Mouse (Mus musculus) layer of hippocampus, adult 9-10 months (tissue): ENCODE measurements around the gene Vsig10.

ENCODE experiments used
- DNase-seq: peaks from one replicate; pipeline ENCODE4 v3.0.0; 2022; ENCODE audit warnings: low spot score

Vsig10 gene

DNA sequence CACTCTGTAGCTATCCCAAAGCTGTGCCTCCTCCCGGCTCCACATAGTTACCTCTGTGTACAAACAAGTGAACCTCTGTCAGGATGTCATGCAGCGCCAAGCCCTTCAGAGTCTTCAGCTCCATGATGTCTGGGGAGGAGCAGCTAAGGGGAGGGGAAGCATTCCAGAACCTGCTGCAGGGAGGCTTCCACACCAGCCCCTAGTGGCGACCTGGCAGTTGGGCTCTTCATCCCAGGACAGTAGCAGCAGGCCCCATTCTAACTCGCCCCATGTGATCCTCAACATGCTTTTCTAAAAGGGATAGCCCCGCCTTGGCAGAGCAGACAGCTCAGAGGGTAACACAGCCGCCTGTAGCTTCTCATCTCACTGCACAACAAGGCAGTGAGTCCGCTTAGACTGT lies 62.9 kb downstream of the Vsig10 start:
- no peak for DNase-seq

DNA sequence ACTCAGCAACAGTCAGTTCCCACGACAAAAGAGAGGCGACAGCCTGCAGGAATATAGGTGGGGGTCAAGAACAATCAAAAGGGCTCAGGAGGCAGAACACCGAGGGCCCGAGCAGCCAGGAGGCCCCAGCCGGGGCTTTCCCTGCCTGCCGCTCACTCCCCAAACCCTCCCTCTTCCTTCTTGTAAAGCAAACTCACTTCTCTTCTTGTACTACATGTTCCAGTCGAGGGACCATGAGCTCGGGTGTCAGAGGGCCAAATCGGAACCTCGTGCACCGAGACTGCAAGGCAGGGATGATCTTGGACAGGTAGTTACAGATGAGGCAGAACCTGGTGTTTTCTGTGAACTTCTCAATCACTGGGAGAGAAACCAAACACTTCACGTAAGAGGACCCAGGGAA lies 64.3 kb downstream of the Vsig10 start:
- DNase-seq: no peak

DNA sequence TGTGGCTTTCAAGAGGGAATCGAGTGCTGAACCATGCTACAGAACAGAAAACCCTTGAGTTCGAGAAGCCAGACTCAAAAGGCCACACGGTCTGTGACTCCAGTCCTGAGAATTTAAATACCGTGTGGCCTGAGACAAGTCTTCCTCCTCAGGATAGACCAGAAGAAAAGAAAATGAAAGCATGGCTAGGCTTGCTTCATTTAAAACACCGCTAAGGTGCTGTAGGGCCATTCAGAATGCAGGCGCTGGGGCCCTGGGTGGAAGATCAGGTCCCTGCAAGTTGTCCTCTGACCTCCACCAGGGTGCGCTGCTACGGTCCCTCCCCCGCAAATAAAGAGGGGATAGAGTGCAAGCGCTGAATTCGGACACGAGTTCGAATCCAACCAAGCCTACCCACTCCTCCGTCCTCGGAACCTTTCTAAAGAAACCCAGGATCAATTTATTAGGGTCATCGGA lies 69.4 kb downstream of the Vsig10 start:
- no peak for DNase-seq

GRCm38 (mm10) chr5:117388877-117389276 lies 70.0 kb downstream of the Vsig10 start, which contains the start of gene Rfc5:
Rfc5 (minus strand) TSS chr5:117389047.
- peak; percentile 81 for DNase-seq

- DNase-seq: no peak
These were observed 72.0 kb downstream of the Vsig10 start for GRCm38 (mm10) chr5:117390895-117391294.

- no peak for DNase-seq
These were observed 77.0 kb downstream of the Vsig10 start for GRCm38 (mm10) chr5:117395834-117396233.

DNA sequence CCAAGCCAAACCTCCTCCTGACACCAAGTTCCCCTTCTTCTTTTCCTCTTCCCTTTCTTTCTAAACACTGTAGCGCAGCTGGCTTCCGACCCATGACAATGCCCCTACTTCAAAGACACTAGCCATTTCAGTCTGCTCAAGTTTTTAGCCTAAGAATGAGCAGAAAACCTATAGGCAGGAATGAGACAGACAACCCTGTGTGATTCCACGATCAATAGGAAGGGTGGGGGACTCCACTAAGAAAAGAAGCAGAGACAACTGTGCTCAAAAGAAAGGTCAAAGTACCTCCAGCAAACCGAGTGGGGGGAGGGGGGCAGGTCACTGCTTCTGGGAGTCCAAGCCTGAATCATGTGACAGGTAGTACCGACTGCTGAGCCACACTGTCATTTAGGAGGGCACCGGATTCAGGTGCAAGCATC lies 77.7 kb downstream of the Vsig10 start:
- no peak for DNase-seq

- DNase-seq: no peak
These were observed 78.5 kb downstream of the Vsig10 start for GRCm38 (mm10) chr5:117397371-117397770.

- no peak for DNase-seq
These were observed 79.2 kb downstream of the Vsig10 start for GRCm38 (mm10) chr5:117398007-117398550.

- DNase-seq: no peak
These were observed 80.4 kb downstream of the Vsig10 start for GRCm38 (mm10) chr5:117399281-117399680.

DNA sequence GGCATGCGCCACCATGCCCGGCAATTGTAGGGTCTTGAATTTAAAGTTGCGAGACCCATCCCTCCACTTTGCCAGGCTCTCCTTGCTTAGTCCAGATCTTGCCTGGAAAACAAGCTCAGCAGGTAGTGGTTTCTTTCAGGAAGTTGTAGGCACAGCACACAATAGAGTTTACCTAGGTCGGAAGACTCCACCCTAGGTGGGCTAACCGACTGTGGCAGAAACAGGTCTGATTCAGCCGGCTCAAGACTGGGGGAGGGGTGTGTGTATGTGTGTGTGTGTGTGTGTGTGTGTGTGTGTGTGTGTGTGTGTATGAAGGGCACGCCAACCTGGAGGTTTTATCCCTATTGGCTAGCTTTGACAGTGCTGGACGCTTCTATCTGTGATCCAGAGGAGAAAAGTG lies 84.7 kb downstream of the Vsig10 start:
- DNase-seq: no peak
